Mouse (Mus musculus): ENCODE results near the gene Cldn5. TPM values are rescaled to one million over a fixed set of nuclear protein-coding genes. Genes with fewer than 3 reads are reported as not detected.

Cldn5 gene
- polyA plus RNA-seq, 1 experiment from 2014 or later, result 64.0 TPM

Other genes starting within 250 kb of the Cldn5 start
- 0.61 and 0.63 TPM in 2 replicates for gene Tbx1, start 186.2 kb upstream of the Cldn5 start, polyA plus RNA-seq (2014; fragmentation: Nextera tagmentation; extraction: Ambion mirVana)
- gene Gp1bb, start 154.4 kb upstream of the Cldn5 start, polyA plus RNA-seq (2014; fragmentation: Nextera tagmentation; extraction: Ambion mirVana), result 1.1 and 1.6 TPM in 2 replicates
- gene Gm49601, start 150.4 kb upstream of the Cldn5 start, polyA plus RNA-seq (2014; fragmentation: Nextera tagmentation; extraction: Ambion mirVana), result 1.2 and 1.7 TPM in 2 replicates
- gene Sept5, start 146.9 kb upstream of the Cldn5 start, polyA plus RNA-seq (2014; fragmentation: Nextera tagmentation; extraction: Ambion mirVana), result 12.2 and 14.2 TPM in 2 replicates
- 65.7 and 83.8 TPM in 2 replicates for gene Ufd1, start 34.9 kb downstream of the Cldn5 start, polyA plus RNA-seq (2014; fragmentation: Nextera tagmentation; extraction: Ambion mirVana)
- 62.7 and 63.0 TPM in 2 replicates for gene Cdc45, start 35.1 kb downstream of the Cldn5 start, polyA plus RNA-seq (2014; fragmentation: Nextera tagmentation; extraction: Ambion mirVana)
- gene 2510002D24Rik, start 59.7 kb downstream of the Cldn5 start, polyA plus RNA-seq (2014; fragmentation: Nextera tagmentation; extraction: Ambion mirVana), result 36.2 and 40.1 TPM in 2 replicates
- not detected in 2 replicates for gene Gm28539, start 59.7 kb downstream of the Cldn5 start, polyA plus RNA-seq (2014; fragmentation: Nextera tagmentation; extraction: Ambion mirVana)
- 97.3 and 99.0 TPM in 2 replicates for gene Mrpl40, start 100.0 kb downstream of the Cldn5 start, polyA plus RNA-seq (2014; fragmentation: Nextera tagmentation; extraction: Ambion mirVana)
- 14.6 and 20.8 TPM in 2 replicates for gene Hira, start 100.2 kb downstream of the Cldn5 start, polyA plus RNA-seq (2014; fragmentation: Nextera tagmentation; extraction: Ambion mirVana)

All from kidney, embryonic 14.5 days (tissue).